Mouse (Mus musculus) MEL (cell line): ENCODE results near the gene Gramd1a.

ENCODE experiments used
- BHLHE40 ChIP-seq: IDR thresholded peaks from 2 replicates; pipeline ENCODE4 v1.6.1; 2012; ENCODE audit warnings: low read depth, mild to moderate bottlenecking, inconsistent platforms, low read length, improper control_type of control experiment, borderline replicate concordance
- CHD1 ChIP-seq: IDR thresholded peaks from 2 replicates; pipeline ENCODE4 v1.6.1; 2012; ENCODE audit warnings: low read depth, mild to moderate bottlenecking, inconsistent platforms, low read length, improper control_type of control experiment
- CHD2 ChIP-seq: IDR thresholded peaks from 2 replicates; pipeline ENCODE4 v1.6.1; 2011; ENCODE audit warnings: low read length, improper control_type of control experiment
- CTCF ChIP-seq, 3 experiments: IDR thresholded peaks in 2 of 3; conservative IDR thresholded peaks in 1 of 3; 2 replicates each; pipeline ENCODE4 v1.5.1; 2011 to 2012; ENCODE audit warnings: low read length in 3 of 3, low read depth in 2 of 3, mild to moderate bottlenecking in 2 of 3, improper control_type of control experiment in 1 of 3, inconsistent platforms in 1 of 3, mixed read lengths in 1 of 3, moderate library complexity in 1 of 3; ENCODE audit not compliant: control insufficient read depth in 1 of 3, insufficient read depth in 1 of 3, poor library complexity in 1 of 3, severe bottlenecking in 1 of 3
- E2F4 ChIP-seq: IDR thresholded peaks from 2 replicates; pipeline ENCODE4 v1.6.1; 2011; ENCODE audit warnings: low read depth, low read length, improper control_type of control experiment, borderline replicate concordance
- ELF1 ChIP-seq: IDR thresholded peaks from 2 replicates; pipeline ENCODE4 v1.6.1; 2014; ENCODE audit warnings: low read depth, mild to moderate bottlenecking, inconsistent platforms, low read length, improper control_type of control experiment, moderate library complexity
- EP300 ChIP-seq, 2 experiments: IDR thresholded peaks; 2 replicates each; pipeline ENCODE4 v1.6.1; 2011; ENCODE audit warnings: improper control_type of control experiment in 2 of 2, low read length in 2 of 2, low read depth in 1 of 2, mild to moderate bottlenecking in 1 of 2
- HCFC1 ChIP-seq: IDR thresholded peaks from 2 replicates; pipeline ENCODE4 v1.6.1; 2012; ENCODE audit warnings: low read depth, mild to moderate bottlenecking, inconsistent platforms, low read length, improper control_type of control experiment, moderate library complexity
- KAT2A ChIP-seq: conservative IDR thresholded peaks from 2 replicates; pipeline ENCODE4 v1.6.1; 2012; ENCODE audit warnings: low read depth, low read length, improper control_type of control experiment, inconsistent platforms
- POLR2A ChIP-seq, 2 experiments: IDR thresholded peaks; 2 replicates each; pipeline ENCODE4 v1.6.1; 2011 to 2012; ENCODE audit warnings: low read length in 2 of 2, mild to moderate bottlenecking in 2 of 2, control low read depth in 1 of 2, improper control_type of control experiment in 1 of 2, low read depth in 1 of 2, moderate library complexity in 1 of 2; ENCODE audit not compliant: control insufficient read depth in 1 of 2, insufficient read depth in 1 of 2, poor library complexity in 1 of 2
- TBP ChIP-seq: IDR thresholded peaks from 2 replicates; pipeline ENCODE4 v1.8.0; 2011; ENCODE audit warnings: low read depth, low read length, improper control_type of control experiment
- USF1 ChIP-seq: IDR thresholded peaks from 2 replicates; pipeline ENCODE4 v1.6.1; 2014; ENCODE audit warnings: low read depth, mild to moderate bottlenecking, inconsistent platforms, low read length, improper control_type of control experiment, moderate library complexity

DNA sequence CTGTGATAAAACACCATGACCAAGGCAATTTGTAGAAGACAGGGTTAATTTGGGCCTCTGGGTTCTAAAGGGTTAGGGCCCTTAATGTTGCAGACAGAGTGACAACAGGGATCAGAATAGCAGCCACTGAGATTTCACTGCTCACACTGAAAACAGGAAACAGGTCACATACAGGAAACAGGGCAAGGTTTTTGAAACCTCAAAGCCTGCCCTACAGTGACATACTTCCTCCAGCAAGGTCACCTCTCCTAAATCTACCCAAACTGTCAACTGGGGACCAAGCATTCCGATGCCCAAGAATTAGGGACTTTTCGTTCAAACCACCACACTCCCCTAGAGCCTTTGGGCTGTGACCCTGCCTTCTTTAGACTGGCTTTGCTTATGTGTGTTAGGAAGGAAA is 66.0 kb downstream of the Gramd1a start:
- TF ChIP-seq POLR2A (IDR thresholded peaks at IDR 0.05; ENCODE audit: control insufficient read depth in 1 of 2, insufficient read depth in 1 of 2, low read depth in 1 of 2, low read length in 2 of 2, poor library complexity in 1 of 2) (no peak), HCFC1 (no peak), CHD2 (no peak), USF1 (no peak), CHD1 (no peak), TBP (no peak), ELF1 (no peak), CTCF (IDR thresholded peaks at IDR 0.05 in 2 of 3, conservative IDR thresholded peaks at IDR 0.05 in 1 of 3; ENCODE audit: control insufficient read depth in 1 of 3, insufficient read depth in 1 of 3, low read depth in 2 of 3, low read length in 3 of 3, poor library complexity in 1 of 3, severe bottlenecking in 1 of 3) (no peak), EP300 (IDR thresholded peaks at IDR 0.05; ENCODE audit: low read depth in 1 of 2, low read length in 2 of 2) (no peak), E2F4 (no peak), BHLHE40 (no peak), KAT2A (no peak)
